Mouse (Mus musculus) cerebellum, adult 11-12 months (tissue): ENCODE data around the gene Nbea.
"Not testable (repeated sequence)": the region's sequence is repeated elsewhere in the genome, so short reads cannot be mapped to it uniquely, and the experiment has no call there.

Experiments used
- DNase-seq: peaks from one replicate; pipeline ENCODE4 v3.0.0; 2022

The Nbea gene

DNA sequence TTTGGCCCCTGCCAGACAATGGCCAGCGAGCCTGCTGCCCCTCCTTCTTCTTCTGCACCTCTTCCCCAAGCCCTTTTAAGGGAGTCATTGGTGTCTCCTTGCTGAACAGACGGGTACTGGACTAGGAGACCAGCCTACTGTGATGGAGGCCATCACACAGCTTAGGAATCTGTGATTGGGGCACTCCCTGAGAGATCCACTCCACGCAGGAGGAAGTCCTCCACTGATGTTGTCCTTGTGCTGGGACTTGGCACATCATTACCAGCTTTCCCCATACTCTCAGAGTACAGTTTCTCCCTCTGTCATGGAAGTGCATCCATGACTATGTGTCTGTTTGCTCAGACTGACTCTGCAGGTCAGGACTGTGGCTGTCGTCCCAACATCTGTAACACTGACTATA lies 531.6 kb downstream of the Nbea start:
- DNase-seq = no peak

DNA sequence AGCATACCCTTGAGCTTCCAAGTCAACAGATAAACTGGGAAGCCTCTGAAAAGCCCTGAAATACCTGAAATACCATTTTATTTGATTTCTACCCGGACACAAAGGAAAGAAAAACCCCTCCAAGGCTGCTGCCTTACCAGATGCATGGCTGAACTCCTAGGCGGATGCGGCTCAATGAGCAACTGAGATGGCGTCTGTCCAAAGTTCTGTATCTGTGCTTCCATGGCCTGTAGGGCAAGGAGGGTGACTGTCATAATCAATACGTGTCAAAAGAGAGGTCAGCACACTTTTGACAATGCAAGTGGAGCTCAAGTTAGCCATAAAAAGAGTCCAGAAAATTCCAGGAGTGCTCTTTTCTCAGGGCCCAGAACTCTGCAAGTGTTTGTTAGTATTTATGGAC lies 534.0 kb downstream of the Nbea start:
- no peak for DNase-seq

DNA sequence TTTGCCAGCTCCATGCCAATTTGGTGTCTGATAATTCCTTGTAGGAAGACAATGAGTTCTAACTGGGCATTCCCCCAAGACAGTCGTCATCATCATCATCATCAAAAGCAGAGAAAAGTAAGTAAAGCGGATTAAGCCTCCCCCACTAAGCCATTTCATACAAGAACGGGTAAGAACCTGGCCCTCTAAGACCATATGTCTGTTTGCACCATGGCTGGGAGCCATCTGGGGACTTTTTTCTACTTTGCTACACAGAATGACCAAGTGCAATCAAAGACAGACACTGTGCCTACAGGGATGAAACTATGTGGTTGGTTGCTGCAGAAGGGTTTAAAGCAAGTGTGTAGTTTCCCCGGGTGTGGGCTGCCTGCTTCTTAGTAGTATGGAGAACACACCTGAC lies 535.2 kb downstream of the Nbea start:
- peak; percentile 31 for DNase-seq

GRCm38 (mm10) chr3:55647176-55647575 lies 536.3 kb downstream of the Nbea start:
- DNase-seq = peak; percentile 41

- DNase-seq = no peak
Measured at GRCm38 (mm10) chr3:55646437-55646836, 537.1 kb downstream of the Nbea start.

DNA sequence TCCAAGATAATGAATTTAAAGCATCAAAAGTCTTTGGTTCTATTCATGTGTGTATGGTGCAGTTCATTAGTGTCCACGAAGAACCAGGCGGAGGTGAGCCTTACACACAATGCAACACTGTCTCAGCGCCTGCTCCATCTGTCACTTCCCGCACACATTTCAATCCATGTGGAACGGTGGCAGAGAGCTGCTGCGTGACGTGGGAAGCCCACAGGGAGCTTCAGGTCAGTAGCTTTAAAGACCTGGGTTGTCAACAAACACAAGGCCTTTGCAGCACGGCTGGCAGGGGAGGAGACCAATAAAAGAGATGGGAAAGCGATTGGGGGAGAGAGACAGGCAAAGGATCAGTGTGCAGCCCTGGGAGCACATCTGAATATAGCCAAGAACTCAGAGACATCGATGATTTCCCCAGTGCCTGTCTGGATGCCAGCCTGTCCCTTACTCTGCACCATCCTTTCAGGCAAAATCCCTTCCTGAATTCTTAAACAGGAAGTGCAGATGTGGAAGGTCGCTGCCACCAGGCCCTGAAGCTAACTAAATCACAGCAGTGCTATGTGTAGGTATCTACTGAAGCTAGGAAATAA lies 539.4 kb downstream of the Nbea start:
- peak; percentile 70 for DNase-seq

- DNase-seq = no peak
Measured at GRCm38 (mm10) chr3:55637660-55638059, 545.8 kb downstream of the Nbea start.

DNA sequence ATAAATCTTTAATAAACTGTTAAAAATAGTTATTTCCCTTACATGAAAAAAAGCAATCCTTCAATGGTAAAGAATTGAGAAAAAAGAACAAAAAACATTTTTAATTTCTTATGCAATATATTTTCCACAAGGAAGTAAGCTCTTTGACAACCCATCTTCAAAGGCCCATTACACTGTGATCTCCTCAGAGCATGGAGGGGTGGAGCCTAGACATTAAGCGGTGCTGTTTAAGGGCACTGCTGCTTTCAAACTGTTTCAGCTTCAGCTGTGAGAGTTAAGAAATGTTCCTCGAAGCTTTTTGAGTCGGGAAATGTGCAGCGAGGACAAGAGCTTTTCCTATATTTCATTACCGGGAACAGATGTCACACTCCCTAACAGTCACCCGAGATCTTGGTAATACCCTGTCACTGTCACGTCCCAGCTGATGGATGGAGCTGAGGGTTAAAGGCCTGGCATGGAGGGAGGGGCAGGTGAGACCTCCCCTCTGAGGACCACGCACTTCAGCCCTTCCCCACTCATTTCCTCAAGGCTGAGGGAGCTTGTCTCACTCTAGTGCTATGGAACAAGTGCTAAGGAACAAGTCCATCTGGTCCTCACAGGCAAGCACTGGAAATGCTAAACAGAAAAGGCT lies 547.8 kb downstream of the Nbea start:
- DNase-seq = no peak

- DNase-seq = no peak
Measured at GRCm38 (mm10) chr3:55627054-55627453, 556.4 kb downstream of the Nbea start.

GRCm38 (mm10) chr3:55621958-55622357 lies 561.5 kb downstream of the Nbea start:
- DNase-seq = not testable (repeated sequence)

DNA sequence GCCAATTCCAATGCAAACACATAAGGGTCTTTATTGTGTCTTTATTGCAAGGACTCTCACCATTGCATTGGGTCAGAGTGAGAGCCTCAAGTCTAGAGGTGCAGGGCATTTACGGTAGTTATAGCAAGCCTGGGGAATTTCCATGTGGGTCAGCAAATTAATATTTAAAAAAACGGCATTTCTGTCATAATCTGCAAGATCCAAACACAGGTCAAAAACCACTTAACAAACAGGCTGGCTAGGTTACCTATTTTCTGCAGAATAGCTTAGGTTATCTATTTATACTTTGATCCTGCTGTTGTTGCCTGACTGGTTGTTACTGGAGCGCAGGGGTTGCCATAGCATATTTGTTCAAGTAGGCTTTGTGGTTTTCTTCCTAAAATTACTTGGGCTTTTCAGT lies 565.1 kb downstream of the Nbea start:
- no peak for DNase-seq

- DNase-seq = no peak
Measured at GRCm38 (mm10) chr3:55612459-55613115, 570.9 kb downstream of the Nbea start.

- no peak for DNase-seq
Measured at GRCm38 (mm10) chr3:55612023-55612422, 571.5 kb downstream of the Nbea start.

GRCm38 (mm10) chr3:55610191-55610590 lies 573.3 kb downstream of the Nbea start:
- DNase-seq = no peak

DNA sequence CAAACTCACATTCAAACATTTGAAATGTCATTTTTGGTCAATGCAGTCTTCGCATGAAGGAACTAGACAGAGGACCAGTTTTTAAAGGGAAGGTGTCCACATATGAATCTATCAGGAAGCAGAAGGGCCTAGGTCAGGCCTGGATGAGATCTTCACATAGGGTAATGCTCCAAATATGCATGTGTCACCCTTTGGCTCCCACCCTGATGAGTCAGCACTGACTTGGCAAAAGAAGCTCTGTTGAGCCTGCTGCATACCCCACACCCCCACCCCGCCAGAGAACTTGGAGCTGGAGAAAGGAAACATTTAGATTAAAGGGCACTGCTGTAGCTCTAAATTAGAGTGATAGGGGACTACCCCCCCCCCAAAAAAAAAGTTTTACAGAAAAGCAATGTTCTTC lies 583.2 kb downstream of the Nbea start:
- no peak for DNase-seq

- DNase-seq = no peak
Measured at GRCm38 (mm10) chr3:55599366-55600085, 584.0 kb downstream of the Nbea start.

DNA sequence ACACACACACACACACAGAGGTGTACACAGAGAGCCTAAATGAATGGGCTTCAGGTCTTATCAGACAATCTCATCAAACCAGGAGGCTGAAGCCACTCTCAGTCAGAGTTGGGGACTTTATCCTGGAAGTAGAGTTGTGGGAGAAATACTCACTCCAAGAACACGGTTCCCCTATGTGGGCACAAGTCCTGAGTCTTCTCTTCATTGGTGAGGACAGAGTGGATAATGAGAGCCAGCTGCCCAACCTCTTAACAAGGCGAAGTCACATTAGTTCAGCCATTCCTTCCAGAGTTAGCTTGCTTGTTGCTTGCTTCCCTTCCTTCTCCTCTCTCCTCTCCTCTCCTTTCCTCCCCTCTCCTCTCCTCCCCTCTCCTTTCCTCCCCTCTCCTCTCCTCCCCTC lies 584.8 kb downstream of the Nbea start:
- no peak for DNase-seq

- DNase-seq = no peak
Measured at GRCm38 (mm10) chr3:55593312-55593711, 590.2 kb downstream of the Nbea start.

GRCm38 (mm10) chr3:55590727-55591126 lies 592.8 kb downstream of the Nbea start:
- peak; percentile 29 for DNase-seq

DNA sequence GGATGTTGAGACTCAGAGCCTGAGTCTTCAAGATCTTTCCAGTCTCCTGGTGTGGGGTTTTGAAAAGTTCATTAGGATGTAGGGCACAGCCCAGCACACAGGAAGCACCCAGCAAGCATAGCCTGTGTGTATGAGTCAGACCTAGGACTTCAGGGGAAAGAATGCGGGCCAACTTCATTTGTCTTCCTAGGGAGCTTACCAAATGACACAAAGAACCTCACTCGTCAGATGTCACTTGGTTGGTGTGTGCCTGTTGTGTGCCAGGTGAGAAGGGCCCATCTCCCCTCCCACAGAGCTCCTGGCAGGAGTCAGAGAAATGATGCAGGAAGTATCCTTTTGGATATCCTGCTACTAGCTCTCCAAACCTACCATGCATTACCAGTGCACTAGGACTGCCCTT lies 593.2 kb downstream of the Nbea start:
- DNase-seq = peak; percentile 75

- DNase-seq = no peak
Measured at GRCm38 (mm10) chr3:55589402-55589944, 594.0 kb downstream of the Nbea start.

DNA sequence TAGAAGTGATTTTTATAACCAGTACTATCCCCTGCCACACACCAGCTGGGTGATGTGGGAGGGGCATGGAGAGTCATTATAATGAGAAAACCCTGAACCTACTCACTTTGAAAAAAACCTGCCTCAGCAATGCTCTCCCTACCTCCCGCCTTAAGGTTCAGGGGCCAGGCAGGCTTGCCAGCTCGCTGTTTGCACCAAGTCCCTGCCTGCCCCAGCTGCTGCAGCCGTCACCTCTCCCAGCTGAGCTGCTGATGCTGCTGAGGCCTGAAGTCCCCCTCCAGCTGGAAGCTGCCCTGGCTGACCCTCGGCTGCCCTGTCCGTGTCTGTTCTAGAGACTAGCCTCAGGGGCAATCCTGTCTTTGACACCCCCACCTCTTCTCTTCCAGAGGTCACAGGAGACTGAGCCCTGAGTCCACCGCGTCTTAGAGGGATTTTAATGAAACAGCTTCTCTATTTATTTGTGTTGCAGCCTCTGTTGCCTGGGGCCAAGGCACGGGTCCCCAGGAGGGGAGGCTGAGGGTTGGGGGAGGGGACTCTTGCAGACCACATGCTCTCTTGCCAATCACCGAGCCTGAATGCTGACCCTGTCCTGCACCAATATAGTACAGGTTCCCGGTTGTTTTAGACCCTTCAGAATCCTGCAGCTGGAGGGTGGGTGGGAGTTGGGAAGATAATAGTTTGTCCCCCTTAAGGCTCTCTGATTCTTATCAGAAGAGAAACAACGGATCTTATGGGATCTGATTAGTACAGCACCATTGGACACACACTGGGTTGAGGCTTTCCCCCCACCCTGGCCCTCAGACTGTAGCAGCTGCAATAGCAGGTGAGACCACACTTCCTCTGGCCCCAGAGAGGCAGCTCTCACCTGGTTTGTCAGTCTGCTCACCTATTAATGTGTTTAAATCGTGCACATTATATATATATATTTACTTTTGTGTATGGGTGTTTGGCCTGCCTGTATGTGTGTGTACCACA lies 595.2 kb downstream of the Nbea start:
- no peak for DNase-seq
